Mouse (Mus musculus) bone marrow macrophage, adult 2 months (primary cell): ENCODE measurements at regions not wholly inside any gene's neighbourhood (a gene's known extent, or its start where the extent isn't known, plus 50 kb on each side); places are given as distances from the start of the nearest gene placed in this dataset.
"Not testable (repeated sequence)": the region's sequence is repeated elsewhere in the genome, so short reads cannot be mapped to it uniquely, and the experiment has no call there.

ENCODE experiments used
- CTCF ChIP-seq: IDR thresholded peaks from 2 replicates; pipeline ENCODE4 v1.5.1; 2012; ENCODE audit warnings: low read depth, mild to moderate bottlenecking, low read length, moderate library complexity
- POLR2A ChIP-seq: IDR thresholded peaks from 2 replicates; pipeline ENCODE4 v1.6.1; 2012; ENCODE audit warnings: mild to moderate bottlenecking, low read depth, low read length, borderline replicate concordance

- not testable (repeated sequence) for TF ChIP-seq POLR2A, CTCF
Observed at GRCm38 (mm10) chr14:53537895-53538294, 716.0 kb downstream of the Dad1 start.
